Mouse (Mus musculus) neural tube, embryonic 15.5 days (tissue): ENCODE results near the gene Metap1. TPM values are rescaled to one million over a fixed set of nuclear protein-coding genes. Genes with fewer than 3 reads are reported as not detected.

ENCODE experiments used
- ATAC-seq: fragments of 200-750 bp; cut with Nextera tagmentation; 2 replicates; pipeline ENCODE4 v1.8.0; 2017; ENCODE audit warnings: mild to moderate bottlenecking, moderate TSS enrichment, moderate library complexity; ENCODE audit not compliant: low FRiP score
- H3K27ac ChIP-seq: fragments of 300-500 bp; sonication (generic); replicated peaks from 2 replicates; pipeline ENCODE4 v1.5.1; 2015; ENCODE audit warnings: mild to moderate bottlenecking, inconsistent platforms
- H3K27me3 ChIP-seq: fragments of 300-500 bp; sonication (generic); replicated peaks from 2 replicates; pipeline ENCODE4 v1.6.1; 2015; ENCODE audit warnings: inconsistent platforms
- H3K36me3 ChIP-seq: fragments of 300-500 bp; sonication (generic); 2 replicates; pipeline ENCODE4 v1.6.1; 2015; ENCODE audit warnings: inconsistent platforms
- H3K4me1 ChIP-seq: fragments of 300-500 bp; sonication (generic); 2 replicates; pipeline ENCODE4 v1.6.1; 2015; ENCODE audit warnings: inconsistent platforms
- H3K4me2 ChIP-seq: fragments of 300-500 bp; sonication (generic); 2 replicates; pipeline ENCODE4 v1.6.1; 2015; ENCODE audit warnings: inconsistent platforms, mild to moderate bottlenecking, moderate library complexity
- H3K4me3 ChIP-seq: fragments of 300-500 bp; sonication (generic); replicated peaks from 2 replicates; pipeline ENCODE4 v1.5.1; 2015; ENCODE audit warnings: mild to moderate bottlenecking, inconsistent platforms
- H3K9ac ChIP-seq: fragments of 300-500 bp; sonication (generic); replicated peaks from 2 replicates; pipeline ENCODE4 v1.6.1; 2015; ENCODE audit warnings: mild to moderate bottlenecking, inconsistent platforms
- H3K9me3 ChIP-seq: fragments of 300-500 bp; sonication (generic); replicated peaks from 2 replicates; pipeline ENCODE4 v1.6.1; 2016; ENCODE audit warnings: inconsistent platforms
- WGBS: fragments of 180-500 bp; shearing (Covaris S2); methylation state at CpG from one replicate; pipeline ENCODE4 v1.1.7; 2015; ENCODE audit warnings: mixed read lengths; 5-methylcytosine and 5-hydroxymethylcytosine counted together
- polyA plus RNA-seq: library from polyadenylated mRNA; unstranded; fragments of >200 nt; fragmentation: Nextera tagmentation; extraction: Ambion mirVana; gene quantifications from 2 replicates; pipeline ENCODE4 v1.2.1, GENCODE M21; 2015

The Metap1 gene
- polyA plus RNA-seq, 1 experiment from 2014 or later: 47.0 TPM

GRCm38 (mm10) chr3:138442612-138443464 lies 46.5 kb downstream of the Metap1 start, which contains the start of gene Adh5:
TSS of gene Adh5 (plus strand) at chr3:138443093.
- peak; percentile 99 for ATAC-seq
- Histone ChIP-seq H3K9ac (peak within 1 kb of the TSS; percentile 71), H3K36me3 (peaks cover 16% of the 10 kb centered on the region), H3K4me3 (peak within 1 kb of the TSS; percentile 65), H3K4me1 (peaks cover 24% of the 10 kb centered on the region), H3K27ac (peak within 1 kb of the TSS; percentile 82), H3K27me3 (no peaks in the 10 kb centered on the region), H3K4me2 (peak within 1 kb of the TSS; percentile 92), H3K9me3 (no peaks in the 10 kb centered on the region)
- under 1% methylated on average over 86 of the region's 86 CpGs for WGBS

GRCm38 (mm10) chr3:138442203-138442602 lies 47.1 kb downstream of the Metap1 start:
- Histone ChIP-seq H3K4me3 (peak overlapping the region; percentile 65), H3K9me3 (no peaks in the 10 kb centered on the region), H3K36me3 (peaks cover 11% of the 10 kb centered on the region), H3K27me3 (no peaks in the 10 kb centered on the region), H3K9ac (peak overlapping the region; percentile 59), H3K4me2 (peak overlapping the region; percentile 92), H3K27ac (peak overlapping the region; percentile 82), H3K4me1 (peaks cover 24% of the 10 kb centered on the region)
- under 1% methylated on average over 9 of the region's 9 CpGs for WGBS
- no peak for ATAC-seq

GRCm38 (mm10) chr3:138438716-138439115 lies 50.6 kb downstream of the Metap1 start:
- Histone ChIP-seq H3K9ac (no peak overlapping the region), H3K4me1 (peaks cover 5% of the 10 kb centered on the region), H3K27me3 (no peaks in the 10 kb centered on the region), H3K27ac (no peak overlapping the region), H3K4me2 (no peak overlapping the region), H3K36me3 (no peaks in the 10 kb centered on the region), H3K9me3 (no peaks in the 10 kb centered on the region), H3K4me3 (no peak overlapping the region)
- 92% methylated on average over 3 of the region's 3 CpGs for WGBS
- no peak for ATAC-seq

GRCm38 (mm10) chr3:138431835-138432234 lies 57.5 kb downstream of the Metap1 start:
- H3K9ac ChIP-seq: no peak overlapping the region
- H3K4me1 ChIP-seq: no peaks in the 10 kb centered on the region
- no peaks in the 10 kb centered on the region for H3K36me3 ChIP-seq
- 82% methylated on average over 2 of the region's 2 CpGs for WGBS
- H3K27ac ChIP-seq: no peak overlapping the region
- no peak overlapping the region for H3K4me2 ChIP-seq
- no peaks in the 10 kb centered on the region for H3K9me3 ChIP-seq
- no peak; the same call in 1 of the 2 replicates for ATAC-seq
- no peak overlapping the region for H3K4me3 ChIP-seq
- no peaks in the 10 kb centered on the region for H3K27me3 ChIP-seq

GRCm38 (mm10) chr3:138430360-138430976 lies 58.8 kb downstream of the Metap1 start:
- H3K9me3 ChIP-seq: no peaks in the 10 kb centered on the region
- no peak overlapping the region for H3K9ac ChIP-seq
- H3K4me3 ChIP-seq: no peak overlapping the region
- H3K4me1 ChIP-seq: no peaks in the 10 kb centered on the region
- H3K36me3 ChIP-seq: no peaks in the 10 kb centered on the region
- no peak overlapping the region for H3K4me2 ChIP-seq
- no peak for ATAC-seq
- WGBS: 80% methylated on average over 6 of the region's 6 CpGs
- H3K27ac ChIP-seq: no peak overlapping the region
- H3K27me3 ChIP-seq: no peaks in the 10 kb centered on the region

GRCm38 (mm10) chr3:138424247-138424646 lies 65.1 kb downstream of the Metap1 start:
- 79% methylated on average over 4 of the region's 4 CpGs for WGBS
- no peak overlapping the region for H3K4me2 ChIP-seq
- H3K27me3 ChIP-seq: no peaks in the 10 kb centered on the region
- no peaks in the 10 kb centered on the region for H3K4me1 ChIP-seq
- H3K9me3 ChIP-seq: no peaks in the 10 kb centered on the region
- ATAC-seq: no peak
- no peaks in the 10 kb centered on the region for H3K36me3 ChIP-seq
- no peak overlapping the region for H3K27ac ChIP-seq
- H3K9ac ChIP-seq: no peak overlapping the region
- H3K4me3 ChIP-seq: no peak overlapping the region

- no peak overlapping the region for H3K4me3 ChIP-seq
- 65% methylated on average over 2 of the region's 2 CpGs for WGBS
- no peak overlapping the region for H3K27ac ChIP-seq
- H3K9me3 ChIP-seq: no peaks in the 10 kb centered on the region
- no peak overlapping the region for H3K9ac ChIP-seq
- H3K27me3 ChIP-seq: no peaks in the 10 kb centered on the region
- no peaks in the 10 kb centered on the region for H3K36me3 ChIP-seq
- no peaks in the 10 kb centered on the region for H3K4me1 ChIP-seq
- no peak for ATAC-seq
- H3K4me2 ChIP-seq: no peak overlapping the region
Measured at GRCm38 (mm10) chr3:138423664-138424063, 65.7 kb downstream of the Metap1 start.

- H3K4me2 ChIP-seq: no peak overlapping the region
- no peak overlapping the region for H3K9ac ChIP-seq
- H3K27me3 ChIP-seq: no peaks in the 10 kb centered on the region
- ATAC-seq: no peak
- no peak overlapping the region for H3K27ac ChIP-seq
- H3K4me1 ChIP-seq: no peaks in the 10 kb centered on the region
- WGBS: 92% methylated on average over 3 of the region's 3 CpGs
- no peaks in the 10 kb centered on the region for H3K9me3 ChIP-seq
- H3K4me3 ChIP-seq: no peak overlapping the region
- no peaks in the 10 kb centered on the region for H3K36me3 ChIP-seq
Measured at GRCm38 (mm10) chr3:138420385-138420784, 68.9 kb downstream of the Metap1 start.

GRCm38 (mm10) chr3:138419369-138419768 lies 69.9 kb downstream of the Metap1 start:
- 71% methylated on average over 6 of the region's 6 CpGs for WGBS
- H3K9ac ChIP-seq: no peak overlapping the region
- H3K36me3 ChIP-seq: no peaks in the 10 kb centered on the region
- ATAC-seq: no peak
- H3K4me1 ChIP-seq: no peaks in the 10 kb centered on the region
- no peak overlapping the region for H3K4me3 ChIP-seq
- no peak overlapping the region for H3K27ac ChIP-seq
- H3K4me2 ChIP-seq: no peak overlapping the region
- H3K9me3 ChIP-seq: no peaks in the 10 kb centered on the region
- no peaks in the 10 kb centered on the region for H3K27me3 ChIP-seq

- Histone ChIP-seq H3K27ac (no peak within 1 kb of the TSS), H3K4me1 (no peaks in the 10 kb centered on the region), H3K9ac (no peak within 1 kb of the TSS), H3K36me3 (no peaks in the 10 kb centered on the region), H3K4me2 (no peak within 1 kb of the TSS), H3K27me3 (no peaks in the 10 kb centered on the region), H3K4me3 (no peak within 1 kb of the TSS), H3K9me3 (no peaks in the 10 kb centered on the region)
- 76% methylated on average over 6 of the region's 6 CpGs for WGBS
- ATAC-seq: no peak
Measured at GRCm38 (mm10) chr3:138415121-138415690, 74.1 kb downstream of the Metap1 start, which contains the start of gene Adh4. TSS of gene Adh4 (plus strand) at chr3:138415466.

GRCm38 (mm10) chr3:138410211-138410610 lies 79.1 kb downstream of the Metap1 start:
- Histone ChIP-seq H3K4me2 (no peak overlapping the region), H3K4me3 (no peak overlapping the region), H3K27me3 (no peaks in the 10 kb centered on the region), H3K9ac (no peak overlapping the region), H3K4me1 (no peaks in the 10 kb centered on the region), H3K9me3 (no peaks in the 10 kb centered on the region), H3K27ac (no peak overlapping the region), H3K36me3 (no peaks in the 10 kb centered on the region)
- no peak for ATAC-seq
- WGBS: 73% methylated on average over 3 of the region's 3 CpGs

GRCm38 (mm10) chr3:138409585-138409984 lies 79.7 kb downstream of the Metap1 start:
- Histone ChIP-seq H3K27ac (no peak overlapping the region), H3K27me3 (no peaks in the 10 kb centered on the region), H3K4me2 (no peak overlapping the region), H3K4me3 (no peak overlapping the region), H3K36me3 (no peaks in the 10 kb centered on the region), H3K9me3 (no peaks in the 10 kb centered on the region), H3K9ac (no peak overlapping the region), H3K4me1 (no peaks in the 10 kb centered on the region)
- ATAC-seq: no peak
- WGBS: 81% methylated on average over 1 of the region's 1 CpGs
